ENCODE assay signal across 15 mouse cellular contexts in genomic region chr6:31898609-31899008, GRCm38 (mm10).
"Had no signal": no experiment of that assay in that cellular context is flagged by ENCODE, and none has a peak within 500 bp of the region (broad histone marks: within the 10 kb centered on the region; RNA-seq: fewer than 3 reads in every experiment).

No protein-coding gene starts in this region.

- H3K9ac ChIP-seq: limb, embryonic 12.5 days; limb, embryonic 15.5 days; liver, embryonic 14.5 days; liver, postnatal 0 days; lung, embryonic 14.5 days; midbrain, embryonic 13.5 days had no signal

- DNase-seq: kidney, adult 8-10 months; kidney, postnatal 14 days; kidney, postnatal 4 days; liver, postnatal 0 days; lung, embryonic 14.5 days; thymus, adult 18-20 months; thymus, postnatal 36 days had no signal

- ATAC-seq: liver, postnatal 0 days; lung, postnatal 0 days; midbrain, embryonic 13.5 days had no signal

- H3K4me1 ChIP-seq: limb, embryonic 12.5 days; limb, embryonic 15.5 days; midbrain, embryonic 13.5 days had no signal

- H3K27me3 ChIP-seq: limb, embryonic 12.5 days; midbrain, embryonic 13.5 days had no signal

- H3K36me3 ChIP-seq: limb, embryonic 12.5 days; limb, embryonic 15.5 days; midbrain, embryonic 13.5 days had no signal

- H3K4me2 ChIP-seq: limb, embryonic 12.5 days; limb, embryonic 15.5 days; liver, embryonic 11.5 days; lung, embryonic 14.5 days; midbrain, embryonic 13.5 days had no signal

- H3K9me3 ChIP-seq: limb, embryonic 12.5 days; limb, embryonic 15.5 days; midbrain, embryonic 13.5 days had no signal

- H3K4me3 ChIP-seq: left cerebral cortex, adult 2 months; limb, embryonic 12.5 days; limb, embryonic 15.5 days; midbrain, embryonic 13.5 days had no signal

- H3K27ac ChIP-seq: left cerebral cortex, adult 2 months; limb, embryonic 12.5 days; limb, embryonic 15.5 days; liver, embryonic 14.5 days; macrophage; midbrain, embryonic 13.5 days had no signal
